Mouse (Mus musculus) erythroid progenitor cell, adult 5-6 weeks (primary cell): Measurements from ENCODE around the gene Vmn2r103. TPM values are rescaled to one million over a fixed set of nuclear protein-coding genes. Genes with fewer than 3 reads are reported as not detected.

Experiments used
- ATAC-seq: replicated peaks from 2 replicates; pipeline ENCODE4 v1.8.0; 2016; ENCODE audit warnings: moderate number of reproducible peaks, mild to moderate bottlenecking, moderate TSS enrichment, inconsistent platforms; ENCODE audit not compliant: poor library complexity, low FRiP score, severe bottlenecking
- total RNA-seq, 2 experiments: library from RNA; stranded (forward) in 1 of 2; stranded (reverse) in 1 of 2; fragments of 150-400 nt in 1 of 2; fragments of 186-747, 209-891 nt in 1 of 2; gene quantifications; 2 replicates each; pipeline versions ENCODE4 v1.2.3 to v1.2.4; 2015 to 2017; ENCODE audit warnings: low replicate concordance in 2 of 2

The Vmn2r103 gene
- total RNA-seq (2015; ENCODE audit: low replicate concordance) (not detected in 2 replicates), total RNA-seq (2017; ENCODE audit: low replicate concordance) (not detected in 2 replicates)

DNA sequence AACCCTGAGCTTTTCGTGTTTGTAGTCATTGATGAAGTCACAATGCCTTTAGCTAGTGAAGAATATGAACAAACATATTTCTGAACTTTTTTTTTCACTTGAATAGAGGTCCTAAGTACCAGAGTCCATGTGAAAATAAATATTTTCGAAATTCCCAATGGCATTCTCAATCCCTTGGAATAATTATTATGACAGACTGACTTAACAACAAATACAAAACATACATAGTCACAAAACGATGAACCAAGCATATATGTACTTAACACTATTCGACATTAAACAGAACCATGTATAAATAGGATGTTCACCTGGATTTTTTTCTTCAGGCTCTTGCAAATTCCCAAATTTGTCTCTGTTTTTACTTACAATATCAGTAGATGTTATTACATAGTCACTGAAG is at the start of gene Vmn2r103:
Gene Vmn2r103 (plus strand): TSS at position 301 of the 400 bp plus-strand sequence.
- ATAC-seq, result no peak

DNA sequence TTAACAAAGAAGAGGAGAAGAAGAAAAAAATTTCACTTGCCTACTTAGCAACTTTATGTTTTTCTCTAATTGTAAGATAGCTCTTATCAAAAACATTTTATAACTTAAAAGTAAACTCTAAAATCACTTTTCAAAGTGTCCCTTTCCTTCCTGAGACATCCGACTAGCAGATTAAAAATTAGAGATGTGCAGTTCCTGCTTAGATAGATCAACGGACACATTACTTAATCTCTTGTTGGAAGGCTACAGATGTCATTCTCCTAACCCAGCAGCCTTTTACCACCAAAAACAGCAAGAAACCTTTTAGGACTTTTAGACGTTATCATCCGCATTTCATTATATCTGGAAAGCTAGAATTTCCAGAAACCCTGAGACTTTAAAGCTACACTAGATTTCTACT is 5.8 kb downstream of the Vmn2r103 start:
- ATAC-seq, result no peak

GRCm38 (mm10) chr17:19789248-19789647 is 16.1 kb downstream of the Vmn2r103 start:
- ATAC-seq, result no peak

Other genes with a start within 250 kb of the Vmn2r103 start
- not detected in 2 replicates for gene Vmn2r101, start 196.1 kb upstream of the Vmn2r103 start, total RNA-seq (2015; ENCODE audit: low replicate concordance)
- not detected in 2 replicates for gene Vmn2r101, start 196.1 kb upstream of the Vmn2r103 start, total RNA-seq (2017; ENCODE audit: low replicate concordance)
- not detected in 2 replicates for gene Vmn2r102, start 113.0 kb upstream of the Vmn2r103 start, total RNA-seq (2015; ENCODE audit: low replicate concordance)
- not detected in 2 replicates for gene Vmn2r102, start 113.0 kb upstream of the Vmn2r103 start, total RNA-seq (2017; ENCODE audit: low replicate concordance)